Mouse (Mus musculus) left cerebral cortex, postnatal 25 days (tissue): ENCODE data around the gene Cfap300. TPM values are rescaled to one million over a fixed set of nuclear protein-coding genes. Genes with fewer than 3 reads are reported as not detected.

Experiments
- DNase-seq, 2 experiments: peaks; one replicate each; pipeline ENCODE4 v3.0.0; 2022; ENCODE audit warnings: low spot score in 2 of 2, mixed read lengths in 1 of 2
- intact Hi-C: fragments of 180-260 bp; cut with DNase I; formaldehyde crosslinking; loops from one replicate; pipeline ENCODE4 v1.15.1; 2025
- total RNA-seq, 2 experiments: library from RNA; stranded (reverse); gene quantifications; 2 replicates each; pipeline ENCODE4 v1.2.3; 2021

Gene Cfap300
- total RNA-seq, 2 experiments from 2014 or later: 8.4 to 9.9 TPM

DNA sequence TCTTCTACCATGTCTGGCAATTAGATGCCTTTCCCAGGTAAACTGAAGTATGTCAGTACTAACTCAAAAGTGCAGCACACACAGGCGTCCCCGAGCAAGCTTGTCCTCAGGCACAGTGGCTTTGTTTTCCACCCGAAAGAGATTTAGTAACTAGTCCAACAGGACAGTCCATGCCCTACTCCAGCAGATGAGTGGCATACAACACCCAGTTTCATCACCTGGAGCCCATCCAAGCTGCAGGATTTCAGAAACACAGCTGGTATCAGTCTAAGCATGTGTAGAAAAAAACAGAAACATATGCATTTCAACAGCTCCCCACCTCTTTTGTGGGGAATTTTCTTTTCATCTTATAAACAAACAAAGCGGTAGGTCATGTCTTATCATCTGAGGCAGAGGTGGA lies 51.7 kb downstream of the Cfap300 start:
- intact Hi-C loops: no loop called here
- DNase-seq: no peak

DNA sequence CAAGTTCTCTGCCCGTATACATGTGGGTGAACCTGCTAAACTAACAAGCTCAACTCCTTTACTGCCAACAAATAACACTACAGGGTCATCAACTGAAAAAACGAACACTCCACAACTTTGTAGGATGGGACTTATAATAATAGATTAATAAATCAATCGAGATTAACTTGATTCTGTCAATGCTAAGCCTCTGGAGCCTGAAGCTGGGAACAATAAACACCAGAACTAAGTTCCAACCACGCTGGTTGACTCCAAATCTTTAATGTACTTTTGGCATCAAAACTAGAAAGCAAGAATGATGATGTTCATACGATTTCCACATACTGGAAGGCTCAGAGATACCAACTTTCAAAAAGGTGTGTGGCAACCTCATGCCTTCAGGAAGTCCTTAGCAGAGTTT lies 55.5 kb downstream of the Cfap300 start:
- no peak for DNase-seq
- intact Hi-C loops: no loop called here

GRCm38 (mm10) chr9:7984287-7984686 lies 58.3 kb downstream of the Cfap300 start:
- no peak for DNase-seq
- intact Hi-C loops: no loop called here

- intact Hi-C loops: no loop called here
Measured at GRCm38 (mm10) chr9:7983665-7984064, 59.0 kb downstream of the Cfap300 start.

DNA sequence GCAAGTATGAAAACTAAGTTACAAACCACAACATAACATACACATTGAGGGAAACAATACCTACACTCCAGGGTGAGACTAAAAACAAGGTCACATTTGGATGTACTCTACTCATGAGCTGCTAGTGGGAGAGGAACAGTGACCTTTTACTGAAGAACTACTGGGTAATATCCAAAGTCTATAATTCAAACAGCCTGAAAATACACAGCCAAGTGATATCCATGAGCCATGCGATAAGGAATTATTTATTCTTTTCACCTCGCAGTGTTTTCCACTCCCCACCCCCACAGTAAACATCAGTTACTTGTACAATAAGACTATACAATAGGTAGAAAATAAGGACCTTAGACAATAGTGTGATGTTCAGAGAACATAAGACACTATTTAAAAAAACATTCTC lies 62.5 kb downstream of the Cfap300 start:
- no peak for DNase-seq
- intact Hi-C loops: no loop called here

More at GRCm38 (mm10) chr9:7983665-7984064, 59.0 kb downstream of the Cfap300 start:
- DNase-seq: no peak

DNA sequence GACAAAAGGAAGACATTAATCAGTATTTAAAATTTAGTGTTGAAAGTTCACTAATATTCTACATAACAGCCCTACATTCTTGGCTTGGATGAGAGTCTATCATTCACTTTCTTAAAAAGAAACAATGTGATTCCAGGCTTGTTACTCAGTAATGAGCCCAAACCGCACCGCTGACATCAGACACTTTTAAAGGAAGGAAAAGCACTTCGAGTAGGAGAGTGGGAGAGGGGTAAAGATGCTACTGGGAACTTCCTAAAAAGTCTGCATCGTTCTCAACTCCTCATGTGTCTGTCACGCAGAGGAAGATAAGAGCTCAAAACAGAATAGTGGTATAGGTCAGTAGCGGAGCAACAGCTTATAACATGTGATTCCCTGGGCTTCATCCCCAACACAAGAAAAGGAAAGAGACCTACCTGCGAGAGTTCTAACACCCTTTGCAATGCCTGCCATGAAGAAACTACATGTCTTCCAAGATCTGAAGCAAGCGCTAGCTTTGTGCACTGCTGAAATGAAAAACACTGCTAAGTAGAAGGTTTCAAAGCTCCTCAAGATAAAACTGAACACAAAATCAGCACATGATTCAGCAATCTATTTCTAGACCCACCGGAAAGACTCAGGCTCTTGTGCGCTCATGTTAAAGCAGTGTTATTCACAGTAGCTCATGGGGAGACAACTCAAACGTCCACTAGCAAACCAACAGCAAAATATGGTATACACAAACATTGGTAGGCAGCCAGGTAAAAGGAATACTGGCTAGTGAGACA lies 63.3 kb downstream of the Cfap300 start:
- intact Hi-C loops: no loop called here
- DNase-seq: peak; percentile 11 to 58

GRCm38 (mm10) chr9:7978502-7978901 lies 64.1 kb downstream of the Cfap300 start:
- intact Hi-C loops: no loop called here
- DNase-seq: no peak

DNA sequence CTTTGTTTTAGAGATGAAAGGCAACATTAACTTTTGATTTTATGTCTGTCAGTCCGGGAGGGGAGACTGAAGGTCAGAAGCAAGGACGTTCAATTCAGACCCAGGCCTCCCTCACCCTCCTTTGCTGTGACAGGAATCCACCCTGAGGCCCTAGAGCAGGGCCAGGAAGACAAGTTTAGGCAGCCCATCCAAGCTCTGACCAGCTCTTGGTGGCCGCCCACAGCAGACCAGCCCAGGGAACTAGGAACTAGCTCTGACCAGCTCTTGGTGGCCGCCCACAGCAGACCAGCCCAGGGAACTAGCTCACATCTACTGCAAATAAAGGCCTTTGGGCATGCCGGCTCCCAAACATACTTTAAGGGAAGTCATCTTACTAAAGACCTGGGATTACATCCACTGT lies 65.0 kb downstream of the Cfap300 start:
- no peak for DNase-seq
- intact Hi-C loops: no loop called here

GRCm38 (mm10) chr9:7971993-7972392 lies 70.6 kb downstream of the Cfap300 start:
- no peak for DNase-seq
- intact Hi-C loops: no loop called here

Other genes starting within 250 kb of the Cfap300 start
- gene Birc2, start 205.8 kb downstream of the Cfap300 start, total RNA-seq: 10 to 100 TPM; 35.1 to 37.5 TPM
- 1 to 10 TPM; 2.7 to 3.8 TPM for gene Birc3, start 169.6 kb downstream of the Cfap300 start, total RNA-seq
- 10 to 100 TPM; 17.0 TPM for gene Yap1, start 38.2 kb downstream of the Cfap300 start, total RNA-seq
- 10 to 100 TPM; 17.6 to 21.1 TPM for gene Cep126, start 91.5 kb upstream of the Cfap300 start, total RNA-seq